Comparison of ENCODE assay signal across 14 mouse cellular contexts in genomic region chr2:166329556-166330340, GRCm38 (mm10).
DNase-seq lines count a peak whose midpoint lies in the region; ATAC-seq and TF ChIP-seq lines count a peak whose summit lies in the region.
"Had no signal": no experiment of that assay in that cellular context is flagged by ENCODE, and none has a peak within 500 bp of the region (broad histone marks: within the 10 kb centered on the region; RNA-seq: fewer than 3 reads in every experiment).

No protein-coding gene starts in this region.

- no peaks in the 10 kb centered on the region; the same call in 1 of the 2 replicates for H3K27me3 ChIP-seq in kidney, postnatal 0 days (ENCODE audit: insufficient read depth, low read length)
- H3K27me3 ChIP-seq in embryonic facial prominence, embryonic 10.5 days (replicated peaks; ENCODE audit: low read depth, poor library complexity, severe bottlenecking) = no peaks in the 10 kb centered on the region; the same call in 1 of the 2 replicates
- H3K27me3 ChIP-seq in liver, postnatal 0 days (ENCODE audit: insufficient read depth, low read length) = no peaks in the 10 kb centered on the region
- H3K27me3 ChIP-seq: liver, embryonic 12.5 days had no signal

- H3K9ac ChIP-seq in kidney, postnatal 0 days (ENCODE audit: low read depth, low read length) = no peak overlapping the region
- no peak overlapping the region for H3K9ac ChIP-seq in liver, postnatal 0 days (replicated peaks)
- H3K9ac ChIP-seq: liver, embryonic 12.5 days had no signal

- no peak for TF ChIP-seq CTCF in kidney, postnatal 0 days (IDR thresholded peaks at IDR 0.05; ENCODE audit: low read depth)
- TF ChIP-seq CTCF in liver, postnatal 0 days (IDR thresholded peaks at IDR 0.05; ENCODE audit: low read depth) = no peak

- WGBS in kidney, postnatal 0 days = 60% methylated on average over 14 of the region's 14 CpGs
- 81% methylated on average over 14 of the region's 14 CpGs for WGBS in embryonic facial prominence, embryonic 10.5 days
- 66% methylated on average over 14 of the region's 14 CpGs for WGBS in liver, postnatal 0 days (ENCODE audit: insufficient replicate concordance)

- no peaks in the 10 kb centered on the region for H3K9me3 ChIP-seq in kidney, postnatal 0 days (replicated peaks; ENCODE audit: low read length)
- H3K9me3 ChIP-seq in embryonic facial prominence, embryonic 10.5 days = no peaks in the 10 kb centered on the region
- no peaks in the 10 kb centered on the region for H3K9me3 ChIP-seq in liver, postnatal 0 days (ENCODE audit: low read length)
- H3K9me3 ChIP-seq: liver, embryonic 12.5 days had no signal

- DNase-seq in embryo, embryonic 11 days = peak; percentile 53
- no peak for DNase-seq in embryo, embryonic 10.5 days (ENCODE audit: low spot score)
- no peak for DNase-seq in kidney, postnatal 0 days (ENCODE audit: low spot score)
- DNase-seq in kidney, adult 9 months = no peak
- DNase-seq in R1 (ENCODE audit: low read depth, low spot score) = peak; percentile 64
- no peak for DNase-seq in embryonic facial prominence, embryonic 10.5 days (ENCODE audit: low spot score)
- DNase-seq in liver, postnatal 0 days = no peak
- DNase-seq in spleen, adult 18-20 months = no peak
- DNase-seq: cerebellum, adult 9-11 months; gastrocnemius, postnatal 14 days; heart, postnatal 36 days; kidney, adult 18-20 months; layer of hippocampus, adult 9-11 months had no signal

- peaks cover 8% of the 10 kb centered on the region; the same call in 1 of the 2 replicates for H3K4me1 ChIP-seq in kidney, postnatal 0 days (replicated peaks; ENCODE audit: insufficient read depth, low read length)
- H3K4me1 ChIP-seq in embryonic facial prominence, embryonic 10.5 days = peaks cover 49% of the 10 kb centered on the region
- H3K4me1 ChIP-seq in liver, postnatal 0 days (ENCODE audit: insufficient read depth) = no peaks in the 10 kb centered on the region
- H3K4me1 ChIP-seq: liver, embryonic 12.5 days had no signal

- 0 out of 2 replicates have a peak overlapping the region, but pooled peaks have one; percentile 15 for H3K27ac ChIP-seq in kidney, postnatal 0 days
- H3K27ac ChIP-seq in embryonic facial prominence, embryonic 10.5 days (replicated peaks) = peak overlapping the region; percentile 63
- no peak overlapping the region for H3K27ac ChIP-seq in liver, postnatal 0 days (ENCODE audit: low read depth)
- H3K27ac ChIP-seq: liver, embryonic 12.5 days had no signal

- ATAC-seq in kidney, postnatal 0 days (replicated peaks; ENCODE audit: low FRiP score, low read depth) = no peak
- no peak for ATAC-seq in liver, postnatal 0 days
- ATAC-seq: liver, embryonic 12.5 days had no signal

- H3K4me2 ChIP-seq in kidney, postnatal 0 days (ENCODE audit: low read length) = no peak overlapping the region
- no peak overlapping the region for H3K4me2 ChIP-seq in liver, postnatal 0 days (ENCODE audit: low read depth, low read length)
- H3K4me2 ChIP-seq: liver, embryonic 12.5 days had no signal

- H3K4me3 ChIP-seq in kidney, postnatal 0 days (replicated peaks; ENCODE audit: low read depth, low read length) = no peak overlapping the region
- no peak overlapping the region for H3K4me3 ChIP-seq in embryonic facial prominence, embryonic 10.5 days
- no peak overlapping the region for H3K4me3 ChIP-seq in liver, postnatal 0 days (ENCODE audit: low read depth, low read length)
- H3K4me3 ChIP-seq: liver, embryonic 12.5 days had no signal

- TF ChIP-seq EP300 in liver, postnatal 0 days (IDR thresholded peaks at IDR 0.05; ENCODE audit: low read depth) = no peak

- no peaks in the 10 kb centered on the region for H3K36me3 ChIP-seq in kidney, postnatal 0 days (ENCODE audit: insufficient read depth, low read length)
- H3K36me3 ChIP-seq in embryonic facial prominence, embryonic 10.5 days (replicated peaks) = no peaks in the 10 kb centered on the region
- H3K36me3 ChIP-seq in liver, postnatal 0 days (replicated peaks; ENCODE audit: insufficient read depth, low read length) = no peaks in the 10 kb centered on the region
- H3K36me3 ChIP-seq: liver, embryonic 12.5 days had no signal

Comparison
In these comparisons a context has a peak if more than half of its experiments do, and no peak if none do; other contexts are left out.
1. DNase-seq: peak in embryo, embryonic 11 days (single experiment) and R1 (single experiment); none in embryo, embryonic 10.5 days (single experiment), kidney, postnatal 0 days (single experiment), kidney, adult 9 months (single experiment), embryonic facial prominence, embryonic 10.5 days (single experiment), liver, postnatal 0 days (single experiment) and spleen, adult 18-20 months (0 of 2).